Mouse (Mus musculus) layer of hippocampus, adult 9-10 months (tissue): Measurements from ENCODE around the gene Trim14.
"Not testable (repeated sequence)": the region's sequence is repeated elsewhere in the genome, so short reads cannot be mapped to it uniquely, and the experiment has no call there.

Experiments
- DNase-seq: peaks from one replicate; pipeline ENCODE4 v3.0.0; 2022; ENCODE audit warnings: low spot score

Gene Trim14

GRCm38 (mm10) chr4:46535840-46536361 is at the start of gene Trim14:
TSS of gene Trim14 (minus strand) at chr4:46536141.
- no peak for DNase-seq

- no peak for DNase-seq
Observed at GRCm38 (mm10) chr4:46585041-46585810, 49.3 kb upstream of the Trim14 start.

- DNase-seq = not testable (repeated sequence)
Observed at GRCm38 (mm10) chr4:46584536-46584935, 48.6 kb upstream of the Trim14 start.

GRCm38 (mm10) chr4:46584084-46584483 is 48.1 kb upstream of the Trim14 start:
- DNase-seq = not testable (repeated sequence)

- not testable (repeated sequence) for DNase-seq
Observed at GRCm38 (mm10) chr4:46582024-46582423, 46.1 kb upstream of the Trim14 start.

GRCm38 (mm10) chr4:46581577-46581976 is 45.6 kb upstream of the Trim14 start:
- DNase-seq = not testable (repeated sequence)

GRCm38 (mm10) chr4:46580799-46581243 is 44.9 kb upstream of the Trim14 start:
- not testable (repeated sequence) for DNase-seq

GRCm38 (mm10) chr4:46578796-46579346 is 42.9 kb upstream of the Trim14 start:
- not testable (repeated sequence) for DNase-seq

GRCm38 (mm10) chr4:46578228-46578627 is 42.3 kb upstream of the Trim14 start:
- no peak for DNase-seq

- not testable (repeated sequence) for DNase-seq
Observed at GRCm38 (mm10) chr4:46575509-46576284, 39.8 kb upstream of the Trim14 start.

- DNase-seq = no peak
Observed at GRCm38 (mm10) chr4:46574841-46575240, 38.9 kb upstream of the Trim14 start.

- DNase-seq = no peak
Observed at GRCm38 (mm10) chr4:46574024-46574753, 38.2 kb upstream of the Trim14 start.

- DNase-seq = no peak
Observed at GRCm38 (mm10) chr4:46572616-46573015, 36.7 kb upstream of the Trim14 start.

GRCm38 (mm10) chr4:46571744-46572143 is 35.8 kb upstream of the Trim14 start:
- DNase-seq = no peak

- DNase-seq = no peak
Observed at GRCm38 (mm10) chr4:46569671-46570070, 33.7 kb upstream of the Trim14 start.

- DNase-seq = no peak
Observed at GRCm38 (mm10) chr4:46568169-46568568, 32.2 kb upstream of the Trim14 start.

GRCm38 (mm10) chr4:46566931-46567671 is 31.2 kb upstream of the Trim14 start:
- DNase-seq = no peak

- no peak for DNase-seq
Observed at GRCm38 (mm10) chr4:46565393-46565955, 29.5 kb upstream of the Trim14 start.

GRCm38 (mm10) chr4:46564247-46564646 is 28.3 kb upstream of the Trim14 start:
- no peak for DNase-seq

GRCm38 (mm10) chr4:46563847-46564246 is 27.9 kb upstream of the Trim14 start:
- no peak for DNase-seq

- DNase-seq = no peak
Observed at GRCm38 (mm10) chr4:46562841-46563240, 26.9 kb upstream of the Trim14 start.
